Mouse (Mus musculus): ENCODE measurements around the gene Fam84a.

DNA sequence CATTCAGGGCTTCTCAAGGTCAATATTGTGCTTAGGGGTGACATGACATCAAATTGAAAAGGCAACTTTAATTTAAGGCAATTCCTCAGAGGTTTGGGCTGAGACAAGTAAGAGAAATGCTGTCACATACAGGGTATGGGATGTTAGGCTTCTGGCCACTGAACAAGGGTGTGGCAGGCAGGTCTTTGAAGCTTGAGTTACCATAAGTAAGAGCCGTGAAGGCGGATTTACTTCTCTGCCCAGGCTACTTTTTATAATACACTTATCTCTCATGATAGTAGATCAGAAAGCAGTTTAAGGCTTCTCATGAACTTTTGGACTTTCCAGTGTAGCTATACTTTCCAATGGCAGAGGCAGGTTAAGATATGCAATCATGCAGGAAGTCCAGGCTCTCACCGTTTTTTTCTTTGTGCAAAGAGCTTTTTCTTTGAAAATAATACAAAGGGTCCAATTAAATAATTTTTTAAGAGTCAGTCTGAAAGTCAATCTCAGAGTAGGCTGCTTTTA lies 34.9 kb upstream of the Fam84a start:
- TF ChIP-seq CTCF (conservative IDR thresholded peaks at IDR 0.05; ENCODE audit: low read length) (no peak), POU5F1 (IDR thresholded peaks at IDR 0.05; ENCODE audit: borderline replicate concordance, low read length) (no peak)
